Mouse (Mus musculus) WW6 (cell line): Measurements from ENCODE around the gene Dpep2nb.
"Not testable (repeated sequence)": the region's sequence is repeated elsewhere in the genome, so short reads cannot be mapped to it uniquely, and the experiment has no call there.

ENCODE experiments used
- DNase-seq: peaks from one replicate; pipeline ENCODE4 v3.0.0-alpha.2; 2013; ENCODE audit warnings: low read depth, low spot score

Gene Dpep2nb

GRCm38 (mm10) chr8:106007135-106007534, 1.4 kb upstream of the Dpep2nb start:
- no peak for DNase-seq

- no peak for DNase-seq
These were observed 638 bp upstream of the Dpep2nb start for GRCm38 (mm10) chr8:106006413-106006812.

- DNase-seq = no peak
These were observed 1.1 kb downstream of the Dpep2nb start for GRCm38 (mm10) chr8:106004538-106005207.

GRCm38 (mm10) chr8:106001908-106002307, 3.9 kb downstream of the Dpep2nb start:
- no peak for DNase-seq

GRCm38 (mm10) chr8:105998971-105999370, 6.8 kb downstream of the Dpep2nb start:
- DNase-seq = no peak

- DNase-seq = no peak
These were observed 9.4 kb downstream of the Dpep2nb start for GRCm38 (mm10) chr8:105996359-105996758.

GRCm38 (mm10) chr8:105993226-105993625, 12.5 kb downstream of the Dpep2nb start:
- DNase-seq = no peak

GRCm38 (mm10) chr8:105992499-105992898, 13.3 kb downstream of the Dpep2nb start:
- DNase-seq = no peak

- DNase-seq = no peak
These were observed 14.2 kb downstream of the Dpep2nb start for GRCm38 (mm10) chr8:105991546-105991945.

- peak; percentile 65 for DNase-seq
These were observed 14.9 kb downstream of the Dpep2nb start, which contains the start of gene Dus2 for GRCm38 (mm10) chr8:105990856-105991387. Gene Dus2, plus strand, starts transcription at chr8:105991337.

- DNase-seq = no peak
These were observed 17.2 kb downstream of the Dpep2nb start for GRCm38 (mm10) chr8:105988546-105988945.

- DNase-seq = not testable (repeated sequence)
These were observed 22.4 kb downstream of the Dpep2nb start for GRCm38 (mm10) chr8:105983406-105983805.

GRCm38 (mm10) chr8:105981146-105981545, 24.6 kb downstream of the Dpep2nb start:
- DNase-seq = no peak

- DNase-seq = no peak
These were observed 26.4 kb downstream of the Dpep2nb start, which contains the start of gene Dpep3 for GRCm38 (mm10) chr8:105979325-105979724. Gene Dpep3, minus strand, starts transcription at chr8:105979429.

- DNase-seq = peak; percentile 50
These were observed 30.4 kb downstream of the Dpep2nb start for GRCm38 (mm10) chr8:105975363-105975762.

GRCm38 (mm10) chr8:105971019-105971720, 34.6 kb downstream of the Dpep2nb start:
- no peak for DNase-seq

- DNase-seq = no peak
These were observed 36.4 kb downstream of the Dpep2nb start for GRCm38 (mm10) chr8:105969367-105969766.

GRCm38 (mm10) chr8:105966692-105967311, 39.0 kb downstream of the Dpep2nb start:
- DNase-seq = no peak

GRCm38 (mm10) chr8:105965905-105966341, 39.9 kb downstream of the Dpep2nb start, which contains the start of gene Slc12a4:
Gene Slc12a4, minus strand, starts transcription at chr8:105966097.
- peak; percentile 48 for DNase-seq

- no peak for DNase-seq
These were observed 40.4 kb downstream of the Dpep2nb start for GRCm38 (mm10) chr8:105965266-105965904.

GRCm38 (mm10) chr8:105964506-105965265, 41.1 kb downstream of the Dpep2nb start:
- DNase-seq = no peak
